Mouse (Mus musculus): ENCODE results near the gene Gas7. TPM values are rescaled to one million over a fixed set of nuclear protein-coding genes. Genes with fewer than 3 reads are reported as not detected.
A peak's percentile ranks its signal among the peaks of the same experiment; 100 is the strongest.

Gene Gas7
- polyA plus RNA-seq, 1 experiment from 2014 or later, result 5.4 TPM

GRCm38 (mm10) chr11:67648651-67649407 lies 193.6 kb downstream of the Gas7 start:
- H3K27ac ChIP-seq (ENCODE audit: low read depth, low read length), result no peak overlapping the region
- no peak overlapping the region for H3K4me3 ChIP-seq (ENCODE audit: low read depth, low read length)
- H3K27me3 ChIP-seq (ENCODE audit: control insufficient read depth, insufficient read depth, low read length), result 0 out of 2 replicates have a peak, but pooled peaks cover under 1% of the 10 kb centered on the region
- peaks cover 6% of the 10 kb centered on the region; the same call in 1 of the 2 replicates for H3K4me1 ChIP-seq (ENCODE audit: control insufficient read depth, insufficient read depth, low read length)
- H3K9ac ChIP-seq (ENCODE audit: low read depth, low read length), result no peak overlapping the region
- H3K9me3 ChIP-seq (replicated peaks; ENCODE audit: control insufficient read depth, low read length), result no peaks in the 10 kb centered on the region
- no peak overlapping the region for H3K4me2 ChIP-seq
- no peaks in the 10 kb centered on the region for H3K36me3 ChIP-seq (ENCODE audit: control insufficient read depth, insufficient read depth, low read length)
- WGBS (ENCODE audit: insufficient replicate concordance), result 75% methylated on average over 11 of the region's 11 CpGs
- ATAC-seq (replicated peaks; ENCODE audit: insufficient number of reproducible peaks, low FRiP score, low TSS enrichment), result no peak

- Histone ChIP-seq H3K9ac (ENCODE audit: low read depth, low read length) (no peak overlapping the region), H3K27ac (ENCODE audit: low read depth, low read length) (no peak overlapping the region), H3K4me2 (no peak overlapping the region), H3K4me1 (ENCODE audit: control insufficient read depth, insufficient read depth, low read length) (peaks cover 6% of the 10 kb centered on the region; the same call in 1 of the 2 replicates), H3K4me3 (ENCODE audit: low read depth, low read length) (no peak overlapping the region), H3K36me3 (ENCODE audit: control insufficient read depth, insufficient read depth, low read length) (no peaks in the 10 kb centered on the region), H3K9me3 (replicated peaks; ENCODE audit: control insufficient read depth, low read length) (no peaks in the 10 kb centered on the region), H3K27me3 (ENCODE audit: control insufficient read depth, insufficient read depth, low read length) (0 out of 2 replicates have a peak, but pooled peaks cover 3% of the 10 kb centered on the region)
- WGBS (ENCODE audit: insufficient replicate concordance), result 55% methylated on average over 10 of the region's 10 CpGs
- no peak for ATAC-seq (replicated peaks; ENCODE audit: insufficient number of reproducible peaks, low FRiP score, low TSS enrichment)
Measured at GRCm38 (mm10) chr11:67649971-67650707, 194.9 kb downstream of the Gas7 start.

GRCm38 (mm10) chr11:67651731-67652130 lies 196.5 kb downstream of the Gas7 start:
- Histone ChIP-seq H3K9me3 (replicated peaks; ENCODE audit: control insufficient read depth, low read length) (no peaks in the 10 kb centered on the region), H3K27me3 (ENCODE audit: control insufficient read depth, insufficient read depth, low read length) (0 out of 2 replicates have a peak, but pooled peaks cover 3% of the 10 kb centered on the region), H3K4me2 (no peak overlapping the region), H3K4me1 (ENCODE audit: control insufficient read depth, insufficient read depth, low read length) (peaks cover 6% of the 10 kb centered on the region; the same call in 1 of the 2 replicates), H3K9ac (ENCODE audit: low read depth, low read length) (no peak overlapping the region), H3K27ac (ENCODE audit: low read depth, low read length) (no peak overlapping the region), H3K36me3 (ENCODE audit: control insufficient read depth, insufficient read depth, low read length) (no peaks in the 10 kb centered on the region), H3K4me3 (ENCODE audit: low read depth, low read length) (no peak overlapping the region)
- no peak for ATAC-seq (replicated peaks; ENCODE audit: insufficient number of reproducible peaks, low FRiP score, low TSS enrichment)
- WGBS (ENCODE audit: insufficient replicate concordance), result 77% methylated on average over 6 of the region's 6 CpGs

- no peaks in the 10 kb centered on the region for H3K9me3 ChIP-seq (replicated peaks; ENCODE audit: control insufficient read depth, low read length)
- 0 out of 2 replicates have a peak, but pooled peaks cover 3% of the 10 kb centered on the region for H3K27me3 ChIP-seq (ENCODE audit: control insufficient read depth, insufficient read depth, low read length)
- no peak overlapping the region for H3K4me2 ChIP-seq
- H3K4me3 ChIP-seq (ENCODE audit: low read depth, low read length), result no peak overlapping the region
- peaks cover 6% of the 10 kb centered on the region; the same call in 1 of the 2 replicates for H3K4me1 ChIP-seq (ENCODE audit: control insufficient read depth, insufficient read depth, low read length)
- ATAC-seq (replicated peaks; ENCODE audit: insufficient number of reproducible peaks, low FRiP score, low TSS enrichment), result no peak
- no peak overlapping the region for H3K27ac ChIP-seq (ENCODE audit: low read depth, low read length)
- WGBS (ENCODE audit: insufficient replicate concordance), result 17% methylated on average over 14 of the region's 14 CpGs
- no peaks in the 10 kb centered on the region for H3K36me3 ChIP-seq (ENCODE audit: control insufficient read depth, insufficient read depth, low read length)
- H3K9ac ChIP-seq (ENCODE audit: low read depth, low read length), result no peak overlapping the region
Measured at GRCm38 (mm10) chr11:67652194-67652892, 197.1 kb downstream of the Gas7 start.

GRCm38 (mm10) chr11:67652893-67653255 lies 197.6 kb downstream of the Gas7 start:
- no peak overlapping the region for H3K4me2 ChIP-seq
- ATAC-seq (replicated peaks; ENCODE audit: insufficient number of reproducible peaks, low FRiP score, low TSS enrichment), result no peak
- H3K9ac ChIP-seq (ENCODE audit: low read depth, low read length), result 0 out of 2 replicates have a peak overlapping the region, but pooled peaks have one; percentile 3
- H3K36me3 ChIP-seq (ENCODE audit: control insufficient read depth, insufficient read depth, low read length), result no peaks in the 10 kb centered on the region
- H3K4me1 ChIP-seq (ENCODE audit: control insufficient read depth, insufficient read depth, low read length), result peaks cover 6% of the 10 kb centered on the region; the same call in 1 of the 2 replicates
- H3K9me3 ChIP-seq (replicated peaks; ENCODE audit: control insufficient read depth, low read length), result no peaks in the 10 kb centered on the region
- 0 out of 2 replicates have a peak, but pooled peaks cover 3% of the 10 kb centered on the region for H3K27me3 ChIP-seq (ENCODE audit: control insufficient read depth, insufficient read depth, low read length)
- H3K27ac ChIP-seq (ENCODE audit: low read depth, low read length), result no peak overlapping the region
- 57% methylated on average over 6 of the region's 6 CpGs for WGBS (ENCODE audit: insufficient replicate concordance)
- no peak overlapping the region for H3K4me3 ChIP-seq (ENCODE audit: low read depth, low read length)

GRCm38 (mm10) chr11:67653521-67654090 lies 198.4 kb downstream of the Gas7 start:
- ATAC-seq (replicated peaks; ENCODE audit: insufficient number of reproducible peaks, low FRiP score, low TSS enrichment), result no peak
- Histone ChIP-seq H3K4me3 (ENCODE audit: low read depth, low read length) (no peak overlapping the region), H3K9me3 (replicated peaks; ENCODE audit: control insufficient read depth, low read length) (no peaks in the 10 kb centered on the region), H3K4me2 (no peak overlapping the region), H3K27ac (ENCODE audit: low read depth, low read length) (no peak overlapping the region), H3K36me3 (ENCODE audit: control insufficient read depth, insufficient read depth, low read length) (no peaks in the 10 kb centered on the region), H3K9ac (ENCODE audit: low read depth, low read length) (no peak overlapping the region), H3K4me1 (ENCODE audit: control insufficient read depth, insufficient read depth, low read length) (peaks cover 6% of the 10 kb centered on the region; the same call in 1 of the 2 replicates), H3K27me3 (ENCODE audit: control insufficient read depth, insufficient read depth, low read length) (0 out of 2 replicates have a peak, but pooled peaks cover 3% of the 10 kb centered on the region)
- 76% methylated on average over 9 of the region's 9 CpGs for WGBS (ENCODE audit: insufficient replicate concordance)

GRCm38 (mm10) chr11:67654514-67654913 lies 199.3 kb downstream of the Gas7 start:
- Histone ChIP-seq H3K9me3 (replicated peaks; ENCODE audit: control insufficient read depth, low read length) (no peaks in the 10 kb centered on the region), H3K4me3 (ENCODE audit: low read depth, low read length) (no peak overlapping the region), H3K4me2 (no peak overlapping the region), H3K9ac (ENCODE audit: low read depth, low read length) (no peak overlapping the region), H3K4me1 (ENCODE audit: control insufficient read depth, insufficient read depth, low read length) (peaks cover 6% of the 10 kb centered on the region; the same call in 1 of the 2 replicates), H3K36me3 (ENCODE audit: control insufficient read depth, insufficient read depth, low read length) (no peaks in the 10 kb centered on the region), H3K27ac (ENCODE audit: low read depth, low read length) (no peak overlapping the region), H3K27me3 (ENCODE audit: control insufficient read depth, insufficient read depth, low read length) (0 out of 2 replicates have a peak, but pooled peaks cover 3% of the 10 kb centered on the region)
- 73% methylated on average over 4 of the region's 4 CpGs for WGBS (ENCODE audit: insufficient replicate concordance)
- no peak for ATAC-seq (replicated peaks; ENCODE audit: insufficient number of reproducible peaks, low FRiP score, low TSS enrichment)

Data from heart, embryonic 11.5 days (tissue).